Mouse (Mus musculus) midbrain, embryonic 14.5 days (tissue): Measurements from ENCODE around the gene 6430548M08Rik. TPM values are rescaled to one million over a fixed set of nuclear protein-coding genes. Genes with fewer than 3 reads are reported as not detected.

Source experiments
- ATAC-seq: fragments of 200-750 bp; cut with Nextera tagmentation; 2 replicates; pipeline ENCODE4 v1.8.0; 2017; ENCODE audit warnings: moderate number of reproducible peaks, moderate library complexity; ENCODE audit not compliant: low FRiP score, low TSS enrichment
- DNase-seq: peaks from one replicate; pipeline ENCODE4 v3.0.0-alpha.2; 2015
- H3K27ac ChIP-seq: fragments of 300-500 bp; sonication (generic); replicated peaks from 2 replicates; pipeline ENCODE4 v1.5.1; 2014; ENCODE audit warnings: mild to moderate bottlenecking, low read depth, low read length, moderate library complexity
- H3K27me3 ChIP-seq: fragments of 300-500 bp; sonication (generic); 2 replicates; pipeline ENCODE4 v1.6.1; 2014; ENCODE audit warnings: low read length, control low read depth, mixed read lengths; ENCODE audit not compliant: control insufficient read depth, insufficient read depth
- H3K36me3 ChIP-seq: fragments of 300-500 bp; sonication (generic); 2 replicates; pipeline ENCODE4 v1.6.1; 2014; ENCODE audit warnings: low read length, control low read depth; ENCODE audit not compliant: control insufficient read depth, insufficient read depth
- H3K4me1 ChIP-seq: fragments of 300-500 bp; sonication (generic); 2 replicates; pipeline ENCODE4 v1.6.1; 2014; ENCODE audit warnings: mild to moderate bottlenecking, antibody characterized with exemption, low read length, control low read depth; ENCODE audit not compliant: control insufficient read depth, insufficient read depth
- H3K4me2 ChIP-seq: fragments of 300-500 bp; sonication (generic); 2 replicates; pipeline ENCODE4 v1.6.1; 2014; ENCODE audit warnings: mild to moderate bottlenecking, low read length, moderate library complexity
- H3K4me3 ChIP-seq: fragments of 300-500 bp; sonication (generic); replicated peaks from 2 replicates; pipeline ENCODE4 v1.5.1; 2014; ENCODE audit warnings: low read depth, low read length
- H3K9ac ChIP-seq: fragments of 300-500 bp; sonication (generic); replicated peaks from 2 replicates; pipeline ENCODE4 v1.6.1; 2014; ENCODE audit warnings: mild to moderate bottlenecking, low read length, moderate library complexity
- H3K9me3 ChIP-seq: fragments of 300-500 bp; sonication (generic); 2 replicates; pipeline ENCODE4 v1.6.1; 2016; ENCODE audit warnings: low read length, control low read depth, mixed read lengths; ENCODE audit not compliant: control insufficient read depth
- WGBS: fragments of 180-500 bp; shearing (Covaris S2); extraction: QIAGEN DNeasy Blood & Tissue Kit; methylation state at CpG from one replicate; pipeline ENCODE4 v1.1.7; 2014; 5-methylcytosine and 5-hydroxymethylcytosine counted together
- polyA plus RNA-seq: library from polyadenylated mRNA; unstranded; fragments of >200 nt; fragmentation: Nextera tagmentation; extraction: Ambion mirVana; gene quantifications from 2 replicates; pipeline ENCODE4 v1.2.1, GENCODE M21; 2014

The 6430548M08Rik gene
- polyA plus RNA-seq, 1 experiment from 2014 or later: 35.5 TPM

DNA sequence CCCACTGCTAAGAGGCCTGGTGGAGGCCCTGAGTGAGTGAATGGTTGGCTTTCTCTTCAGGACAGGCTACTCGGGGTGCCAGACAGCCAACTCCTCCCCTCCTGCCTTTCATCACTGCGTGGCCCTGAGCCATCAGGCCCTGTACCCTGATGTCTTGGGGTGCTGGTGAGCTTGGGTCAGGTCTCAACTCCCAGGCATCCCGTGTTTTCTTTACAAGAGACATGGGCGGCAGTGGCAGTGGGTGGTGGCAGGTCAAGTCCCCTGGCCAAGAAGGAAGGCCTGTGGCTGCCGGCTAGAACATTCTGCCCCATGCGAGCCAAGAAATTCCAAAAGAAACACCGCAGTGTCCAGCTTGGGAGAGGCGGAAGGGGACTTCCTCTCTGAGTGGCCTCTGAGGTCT, 72.5 kb downstream of the 6430548M08Rik start:
- Histone ChIP-seq H3K36me3 (no peaks in the 10 kb centered on the region), H3K9me3 (no peaks in the 10 kb centered on the region), H3K4me2 (no peak overlapping the region), H3K9ac (no peak overlapping the region), H3K4me3 (no peak overlapping the region), H3K27me3 (no peaks in the 10 kb centered on the region), H3K27ac (0 out of 2 replicates have a peak overlapping the region, but pooled peaks have one; percentile 14), H3K4me1 (peaks cover 34% of the 10 kb centered on the region)
- ATAC-seq (no peak), DNase-seq (no peak)
- 56% methylated on average over 8 of the region's 8 CpGs for WGBS

DNA sequence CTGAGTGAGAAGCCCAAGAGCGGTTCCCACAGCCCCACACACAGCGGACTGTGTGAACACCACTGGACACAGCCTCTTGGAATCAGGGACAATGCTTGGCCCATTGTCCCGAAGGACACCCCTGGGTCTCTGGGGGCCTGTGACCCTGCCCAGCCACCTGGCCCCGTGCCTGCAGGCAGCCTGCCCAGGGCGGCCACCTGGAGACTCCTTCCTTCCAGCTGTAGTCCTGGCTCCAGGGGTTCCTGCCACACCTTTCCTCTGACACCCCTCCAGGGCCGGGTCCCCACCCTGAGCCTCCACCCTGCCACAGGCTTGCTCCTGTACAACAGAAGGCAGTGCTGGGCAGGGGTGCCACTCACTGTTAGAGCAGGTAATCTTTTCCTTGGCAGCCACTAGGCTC, 74.6 kb downstream of the 6430548M08Rik start:
- Histone ChIP-seq H3K9me3 (no peaks in the 10 kb centered on the region), H3K27ac (no peak overlapping the region), H3K27me3 (no peaks in the 10 kb centered on the region), H3K4me1 (peaks cover 34% of the 10 kb centered on the region), H3K9ac (no peak overlapping the region), H3K4me2 (no peak overlapping the region), H3K36me3 (no peaks in the 10 kb centered on the region), H3K4me3 (no peak overlapping the region)
- 85% methylated on average over 6 of the region's 6 CpGs for WGBS
- no peak for ATAC-seq
- no peak for DNase-seq

DNA sequence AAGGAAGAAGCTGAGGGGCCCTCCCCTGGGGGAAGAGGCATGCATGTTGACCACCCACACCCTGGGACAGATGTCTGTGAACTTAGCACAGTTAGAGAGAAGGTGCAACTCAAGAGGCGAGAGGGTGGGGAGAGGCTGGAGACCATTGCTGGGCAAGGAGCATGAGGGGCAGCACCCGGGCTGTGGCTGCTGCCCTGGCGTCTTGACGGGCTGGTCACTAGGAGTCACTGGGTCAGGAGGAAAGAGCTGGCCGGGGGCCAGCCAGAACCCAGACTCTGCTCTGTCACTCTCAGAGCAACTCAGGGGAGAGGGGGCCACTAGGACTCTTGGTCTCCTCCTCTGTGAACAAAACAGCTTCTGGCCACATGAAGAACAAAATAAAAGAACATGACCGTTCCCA, 75.5 kb downstream of the 6430548M08Rik start:
- H3K27me3 ChIP-seq: no peaks in the 10 kb centered on the region
- WGBS: 85% methylated on average over 6 of the region's 6 CpGs
- H3K4me3 ChIP-seq: no peak overlapping the region
- peaks cover 31% of the 10 kb centered on the region for H3K4me1 ChIP-seq
- DNase-seq (no peak), ATAC-seq (no peak)
- no peaks in the 10 kb centered on the region for H3K36me3 ChIP-seq
- no peak overlapping the region for H3K27ac ChIP-seq
- no peak overlapping the region for H3K4me2 ChIP-seq
- no peaks in the 10 kb centered on the region for H3K9me3 ChIP-seq
- no peak overlapping the region for H3K9ac ChIP-seq

DNA sequence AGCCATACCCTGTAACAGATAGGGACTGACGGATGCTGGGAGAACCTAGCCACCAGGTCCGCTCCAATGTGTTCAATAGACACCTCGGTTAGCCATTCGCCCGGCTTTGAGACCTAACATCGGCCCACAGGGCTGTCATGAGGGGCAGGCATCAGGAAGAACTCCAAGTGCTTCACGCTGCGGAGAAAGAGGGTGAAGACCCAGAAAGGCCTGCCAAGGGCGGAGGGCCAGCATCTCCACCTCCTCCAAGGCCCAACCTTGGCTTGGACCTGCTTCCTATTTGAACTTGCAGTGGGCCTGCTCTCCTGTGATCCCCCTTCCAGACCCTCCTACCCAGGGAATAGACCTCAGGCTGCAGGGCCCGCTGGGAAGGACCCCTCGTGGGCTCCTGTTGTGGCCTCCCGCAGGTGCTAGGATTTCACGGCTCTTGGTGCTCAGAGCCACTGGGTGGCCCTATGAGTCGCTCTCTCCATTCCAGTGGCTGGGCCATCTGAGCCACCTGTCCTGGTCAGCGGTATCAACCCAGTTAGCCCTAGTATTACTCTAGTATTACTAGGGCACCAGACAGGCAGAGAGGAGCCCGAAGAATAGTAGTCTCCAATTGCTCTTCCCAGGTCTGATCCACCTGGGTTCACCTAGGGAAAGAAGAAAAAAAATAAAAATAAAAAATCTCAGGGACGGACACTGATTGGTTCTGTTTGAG, 76.3 kb downstream of the 6430548M08Rik start:
- 81% methylated on average over 17 of the region's 17 CpGs for WGBS
- no peak overlapping the region for H3K9ac ChIP-seq
- no peaks in the 10 kb centered on the region for H3K36me3 ChIP-seq
- H3K4me2 ChIP-seq: no peak overlapping the region
- H3K27ac ChIP-seq: peak overlapping the region; percentile 64
- no peak overlapping the region for H3K4me3 ChIP-seq
- H3K9me3 ChIP-seq: no peaks in the 10 kb centered on the region
- ATAC-seq (no peak; the same call in 1 of the 2 replicates), DNase-seq (no peak)
- H3K27me3 ChIP-seq: no peaks in the 10 kb centered on the region
- peaks cover 23% of the 10 kb centered on the region for H3K4me1 ChIP-seq

DNA sequence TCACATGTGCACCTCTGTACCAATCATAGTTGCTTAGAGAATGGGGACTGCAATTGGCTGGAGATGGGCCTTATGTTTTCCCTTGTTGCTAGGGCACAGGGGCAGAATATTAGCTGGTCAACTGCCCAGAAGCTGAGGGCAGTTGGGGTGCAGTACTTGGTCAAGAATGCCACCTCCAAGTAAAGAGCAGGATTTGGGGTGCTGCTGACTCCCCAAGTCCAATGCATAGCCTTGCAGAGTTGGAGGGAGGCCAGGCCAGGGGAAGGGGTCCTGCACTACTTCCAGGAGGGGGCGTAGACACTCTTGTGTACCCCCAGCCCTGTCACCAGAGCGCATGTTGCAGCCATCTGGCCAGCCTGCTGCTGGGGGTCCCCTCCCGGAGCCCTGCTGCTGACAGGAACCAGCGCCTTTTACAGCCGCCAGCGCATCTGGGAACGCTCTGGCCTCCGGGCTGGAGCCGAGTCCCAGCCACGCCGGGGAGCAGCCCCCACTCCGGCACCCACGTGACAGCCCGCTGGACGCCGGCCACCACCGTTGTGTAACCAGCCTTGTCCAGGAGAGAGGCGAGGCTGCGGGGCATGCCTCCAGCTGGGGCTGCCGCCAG, 77.0 kb downstream of the 6430548M08Rik start:
- H3K4me1 ChIP-seq: peaks cover 16% of the 10 kb centered on the region
- H3K27me3 ChIP-seq: no peaks in the 10 kb centered on the region
- ATAC-seq (peak; percentile 85), DNase-seq (peak; percentile 76)
- no peaks in the 10 kb centered on the region for H3K9me3 ChIP-seq
- no peaks in the 10 kb centered on the region for H3K36me3 ChIP-seq
- H3K9ac ChIP-seq: no peak overlapping the region; the same call in 1 of the 2 replicates
- H3K4me3 ChIP-seq: no peak overlapping the region
- peak overlapping the region; percentile 44 for H3K4me2 ChIP-seq
- WGBS: 37% methylated on average over 20 of the region's 20 CpGs
- peak overlapping the region; percentile 70 for H3K27ac ChIP-seq

DNA sequence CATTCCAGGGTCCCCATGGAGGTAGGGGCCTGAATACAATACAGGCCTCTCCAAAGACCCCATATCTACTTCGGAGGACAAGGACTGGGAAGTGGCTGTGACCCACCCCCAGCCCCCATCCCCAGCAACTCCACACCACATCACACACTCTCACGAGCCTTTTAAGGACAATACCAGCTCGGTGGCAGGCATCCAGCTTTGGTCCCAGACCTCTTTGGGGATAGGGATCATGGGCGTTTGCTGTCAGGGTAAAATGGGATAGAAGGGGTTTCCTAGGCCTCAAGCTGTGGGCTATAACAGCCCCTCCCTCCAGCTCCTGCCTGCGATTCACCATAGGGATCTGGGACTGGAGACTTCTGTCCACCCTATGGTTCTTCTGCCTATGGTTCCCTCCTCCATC, 77.7 kb downstream of the 6430548M08Rik start:
- ATAC-seq (no peak), DNase-seq (no peak)
- Histone ChIP-seq H3K27me3 (no peaks in the 10 kb centered on the region), H3K4me2 (no peak overlapping the region), H3K9ac (no peak overlapping the region), H3K4me3 (no peak overlapping the region), H3K9me3 (no peaks in the 10 kb centered on the region), H3K27ac (peak overlapping the region; percentile 70), H3K4me1 (peaks cover 9% of the 10 kb centered on the region), H3K36me3 (no peaks in the 10 kb centered on the region)
- WGBS: 66% methylated on average over 5 of the region's 5 CpGs

DNA sequence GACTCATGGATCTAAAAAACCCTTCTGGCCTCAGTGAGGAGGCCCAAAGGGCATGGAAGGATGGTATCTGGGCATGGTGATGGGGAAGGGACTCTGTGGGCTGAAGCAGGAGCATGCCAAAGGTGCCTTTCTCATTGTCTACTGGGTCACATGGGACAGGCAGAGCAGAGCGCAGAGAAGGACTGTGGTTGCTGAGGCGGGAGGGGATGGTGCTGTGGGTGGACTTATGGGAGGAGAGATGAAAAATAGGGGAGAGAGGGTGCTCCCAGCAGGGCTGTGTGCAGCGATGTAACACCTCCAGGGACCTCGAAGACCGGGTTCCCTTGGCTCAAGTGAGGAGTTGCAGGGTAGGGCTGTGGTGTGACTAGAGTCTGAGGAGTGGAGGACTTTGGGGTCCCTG, 78.2 kb downstream of the 6430548M08Rik start:
- DNase-seq: no peak
- H3K9ac ChIP-seq: no peak overlapping the region
- H3K27me3 ChIP-seq: no peaks in the 10 kb centered on the region
- no peak overlapping the region; the same call in 1 of the 2 replicates for H3K27ac ChIP-seq
- no peak overlapping the region for H3K4me2 ChIP-seq
- H3K9me3 ChIP-seq: no peaks in the 10 kb centered on the region
- ATAC-seq: no peak
- no peaks in the 10 kb centered on the region for H3K36me3 ChIP-seq
- 97% methylated on average over 5 of the region's 5 CpGs for WGBS
- peaks cover 8% of the 10 kb centered on the region for H3K4me1 ChIP-seq
- H3K4me3 ChIP-seq: no peak overlapping the region

DNA sequence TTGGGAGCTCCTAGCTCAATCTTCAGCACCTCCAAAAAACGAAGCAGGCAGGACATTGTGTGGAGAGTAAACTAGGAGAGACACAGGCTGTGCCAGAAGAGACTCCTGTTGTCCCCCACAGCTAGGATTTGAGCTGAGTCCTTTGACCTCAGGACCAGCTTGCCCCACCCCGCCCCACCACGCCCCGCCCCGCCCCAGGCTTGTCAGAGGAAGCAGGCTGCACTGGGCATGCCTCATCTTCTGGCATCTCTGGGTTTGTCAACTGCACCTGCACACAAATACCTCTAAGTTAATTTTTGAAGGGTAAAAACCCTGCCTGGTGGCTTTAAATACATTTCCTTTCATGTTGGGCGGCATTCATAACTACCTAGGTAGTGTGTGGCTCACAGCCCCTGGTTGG, 87.4 kb downstream of the 6430548M08Rik start:
- ATAC-seq: no peak
- DNase-seq: no peak
- Histone ChIP-seq H3K27me3 (no peaks in the 10 kb centered on the region), H3K27ac (no peak overlapping the region), H3K9me3 (no peaks in the 10 kb centered on the region), H3K36me3 (no peaks in the 10 kb centered on the region), H3K4me1 (no peaks in the 10 kb centered on the region), H3K9ac (no peak overlapping the region), H3K4me2 (no peak overlapping the region), H3K4me3 (no peak overlapping the region)
- 91% methylated on average over 6 of the region's 6 CpGs for WGBS

DNA sequence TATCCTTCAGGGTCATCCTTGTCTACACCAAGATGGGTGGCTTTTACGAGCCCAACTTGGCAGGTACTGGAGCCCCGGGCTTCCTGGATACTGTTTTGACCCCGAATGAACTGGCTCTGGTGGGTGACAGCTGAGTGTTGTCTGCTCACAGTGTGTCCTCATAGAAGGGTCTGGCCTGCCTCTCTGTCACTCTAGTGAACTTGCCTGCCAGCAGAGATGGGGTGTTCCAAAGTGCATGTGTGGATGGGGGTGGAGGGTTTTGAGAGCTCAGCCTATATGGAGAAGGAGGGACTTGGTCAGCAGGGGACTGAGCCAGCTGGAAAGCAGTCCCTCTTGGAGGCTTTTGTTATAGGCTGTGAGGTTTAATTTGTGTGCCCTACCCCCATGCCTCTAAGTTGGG, 88.6 kb downstream of the 6430548M08Rik start:
- DNase-seq (no peak), ATAC-seq (no peak)
- no peaks in the 10 kb centered on the region for H3K4me1 ChIP-seq
- H3K27ac ChIP-seq: no peak overlapping the region
- H3K27me3 ChIP-seq: no peaks in the 10 kb centered on the region
- 77% methylated on average over 3 of the region's 3 CpGs for WGBS
- H3K36me3 ChIP-seq: no peaks in the 10 kb centered on the region
- no peak overlapping the region for H3K4me3 ChIP-seq
- no peak overlapping the region for H3K4me2 ChIP-seq
- H3K9ac ChIP-seq: no peak overlapping the region
- no peaks in the 10 kb centered on the region for H3K9me3 ChIP-seq
